Mouse (Mus musculus) MEL-GATA-1-ER (cell line): ENCODE measurements around the gene Ftsj3.
"Not testable (repeated sequence)": the region's sequence is repeated elsewhere in the genome, so short reads cannot be mapped to it uniquely, and the experiment has no call there.

ENCODE experiments used
- DNase-seq: peaks from one replicate; pipeline ENCODE4 v3.0.0-alpha.2; 2012; ENCODE audit warnings: low read depth; ENCODE audit errors: extremely low read depth

Gene Ftsj3

GRCm38 (mm10) chr11:106268326-106269059 is 12.6 kb upstream of the Ftsj3 start:
- no peak for DNase-seq

- DNase-seq = no peak
These were observed 12.0 kb upstream of the Ftsj3 start for GRCm38 (mm10) chr11:106267871-106268270.

GRCm38 (mm10) chr11:106267311-106267852 is 11.5 kb upstream of the Ftsj3 start:
- DNase-seq = no peak

- no peak for DNase-seq
These were observed 10.6 kb upstream of the Ftsj3 start for GRCm38 (mm10) chr11:106266431-106266830.

- DNase-seq = no peak
These were observed 9.7 kb upstream of the Ftsj3 start for GRCm38 (mm10) chr11:106265570-106265969.

- DNase-seq = no peak
These were observed 9.1 kb upstream of the Ftsj3 start for GRCm38 (mm10) chr11:106264988-106265387.

GRCm38 (mm10) chr11:106263963-106264362 is 8.1 kb upstream of the Ftsj3 start:
- no peak for DNase-seq

GRCm38 (mm10) chr11:106260826-106261450 is 5.1 kb upstream of the Ftsj3 start:
- DNase-seq = no peak

- no peak for DNase-seq
These were observed 896 bp upstream of the Ftsj3 start for GRCm38 (mm10) chr11:106256775-106257174.

GRCm38 (mm10) chr11:106255174-106255573 is 705 bp downstream of the Ftsj3 start:
- no peak for DNase-seq

- DNase-seq = no peak
These were observed 1.1 kb downstream of the Ftsj3 start for GRCm38 (mm10) chr11:106254767-106255166.

GRCm38 (mm10) chr11:106249326-106249725 is 6.6 kb downstream of the Ftsj3 start:
- no peak for DNase-seq

GRCm38 (mm10) chr11:106246834-106247233 is 9.0 kb downstream of the Ftsj3 start:
- no peak for DNase-seq

GRCm38 (mm10) chr11:106233978-106234377 is 21.9 kb downstream of the Ftsj3 start:
- DNase-seq = not testable (repeated sequence)

- no peak for DNase-seq
These were observed 35.3 kb downstream of the Ftsj3 start for GRCm38 (mm10) chr11:106220603-106221002.

- peak; percentile 91 for DNase-seq
These were observed 39.0 kb downstream of the Ftsj3 start, which contains the start of gene Ddx42 for GRCm38 (mm10) chr11:106216730-106217490. TSS of gene Ddx42 (plus strand) at chr11:106216926.

GRCm38 (mm10) chr11:106215927-106216729 is 39.8 kb downstream of the Ftsj3 start, which contains the start of gene Ccdc47:
TSS of gene Ccdc47 (minus strand) at chr11:106216344.
- peak; percentile 96 for DNase-seq

GRCm38 (mm10) chr11:106215450-106215859 is 40.4 kb downstream of the Ftsj3 start:
- DNase-seq = no peak

- no peak for DNase-seq
These were observed 41.0 kb downstream of the Ftsj3 start for GRCm38 (mm10) chr11:106214856-106215255.

GRCm38 (mm10) chr11:106212771-106213170 is 43.1 kb downstream of the Ftsj3 start:
- DNase-seq = no peak

- DNase-seq = peak; percentile 23
These were observed 53.8 kb downstream of the Ftsj3 start, which contains the start of gene Strada for GRCm38 (mm10) chr11:106202123-106202465. TSS of gene Strada (minus strand) at chr11:106202168.
